Mouse (Mus musculus) thymus, adult 2 months (tissue): ENCODE data around the gene Pygb. TPM values are rescaled to one million over a fixed set of nuclear protein-coding genes. Genes with fewer than 3 reads are reported as not detected.

Experiments used
- DNase-seq: peaks from one replicate; pipeline ENCODE4 v3.0.0; 2021
- H3K27ac ChIP-seq: fragments of 200-500 bp; 2 replicates; pipeline ENCODE4 v1.5.1; 2012; ENCODE audit warnings: low read length, control low read depth; ENCODE audit not compliant: control insufficient read depth, insufficient read depth
- H3K27me3 ChIP-seq: fragments of 200-500 bp; 2 replicates; pipeline ENCODE4 v1.6.1; 2012; ENCODE audit warnings: mild to moderate bottlenecking, low read length, moderate library complexity, mixed read lengths; ENCODE audit not compliant: control insufficient read depth, insufficient read depth
- H3K36me3 ChIP-seq: fragments of 200-500 bp; 2 replicates; pipeline ENCODE4 v1.6.1; 2012; ENCODE audit warnings: mild to moderate bottlenecking, low read length, moderate library complexity; ENCODE audit not compliant: control insufficient read depth, insufficient read depth
- H3K4me1 ChIP-seq: fragments of 200-500 bp; replicated peaks from 2 replicates; pipeline ENCODE4 v1.6.1; 2012; ENCODE audit warnings: low read length; ENCODE audit not compliant: control insufficient read depth, insufficient read depth
- H3K4me3 ChIP-seq: fragments of 200-500 bp; 2 replicates; pipeline ENCODE4 v1.5.1; 2012; ENCODE audit warnings: mild to moderate bottlenecking, low read length, control low read depth, moderate library complexity; ENCODE audit not compliant: control insufficient read depth, insufficient read depth
- CTCF ChIP-seq: fragments of 200-500 bp; IDR thresholded peaks from 2 replicates; pipeline ENCODE4 v1.5.1; 2012; ENCODE audit warnings: mild to moderate bottlenecking, control low read depth, low read length, moderate library complexity, borderline replicate concordance; ENCODE audit not compliant: control insufficient read depth, poor library complexity, insufficient read depth; ENCODE audit errors: extremely low read depth
- POLR2A ChIP-seq: fragments of 200-500 bp; IDR thresholded peaks from 2 replicates; pipeline ENCODE4 v1.6.1; 2012; ENCODE audit warnings: mild to moderate bottlenecking, low read length, control low read depth, moderate library complexity; ENCODE audit not compliant: control insufficient read depth, poor library complexity, insufficient read depth; ENCODE audit errors: extremely low read depth
- WGBS: fragments of 180-500 bp; shearing (Covaris S2); methylation state at CpG from one replicate; pipeline ENCODE4 v1.1.7; 2018; 5-methylcytosine and 5-hydroxymethylcytosine counted together
- polyA plus RNA-seq: library from polyadenylated mRNA; depleted of rRNA; stranded (reverse); fragments of >200 nt; gene quantifications from 2 replicates; pipeline ENCODE4 v1.2.3, GENCODE M21; 2012

Pygb gene
- polyA plus RNA-seq, 1 experiment, result 68.8 TPM

DNA sequence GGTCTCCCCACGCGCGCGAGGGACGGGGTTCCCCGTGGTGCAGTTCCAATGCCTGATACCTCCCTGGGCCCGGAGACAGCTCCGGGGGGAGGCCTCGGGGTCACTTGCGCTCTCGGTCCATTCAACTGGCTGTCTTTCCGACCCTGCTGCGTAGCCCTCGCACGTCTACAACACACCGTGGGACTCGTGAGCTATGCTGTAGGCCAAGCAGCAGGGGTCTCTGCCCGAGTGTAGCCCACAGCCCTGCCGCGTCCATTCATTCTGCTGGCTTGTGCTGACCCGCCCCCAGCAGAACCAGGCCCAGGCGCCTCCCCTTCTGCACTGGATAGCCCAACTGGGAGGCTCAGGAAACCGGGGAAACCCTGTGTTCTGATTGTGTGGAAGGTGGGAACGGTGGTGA lies 37.3 kb upstream of the Pygb start:
- no peak for DNase-seq
- Histone ChIP-seq H3K36me3 (peaks cover 4% of the 10 kb centered on the region; the same call in 1 of the 2 replicates), H3K27me3 (no peaks in the 10 kb centered on the region), H3K4me1 (peaks cover 22% of the 10 kb centered on the region), H3K27ac (peak overlapping the region; percentile 14; the same call in 1 of the 2 replicates), H3K4me3 (peak overlapping the region; percentile 80)
- WGBS, result under 1% methylated on average over 24 of the region's 24 CpGs
- TF ChIP-seq POLR2A, result no peak
- 0 out of 2 replicates have a peak, but pooled peaks have one; percentile 0 for TF ChIP-seq CTCF

- H3K4me3 ChIP-seq, result peak overlapping the region; percentile 19
- peak; percentile 47 for DNase-seq
Observed at GRCm38 (mm10) chr2:150750129-150750979, 36.2 kb upstream of the Pygb start.

GRCm38 (mm10) chr2:150755016-150755415 lies 31.5 kb upstream of the Pygb start:
- Histone ChIP-seq H3K4me3 (no peak overlapping the region), H3K4me1 (peaks cover 13% of the 10 kb centered on the region), H3K27ac (no peak overlapping the region), H3K27me3 (no peaks in the 10 kb centered on the region), H3K36me3 (peaks cover 17% of the 10 kb centered on the region; the same call in 1 of the 2 replicates)
- DNase-seq, result no peak
- 95% methylated on average over 3 of the region's 3 CpGs for WGBS
- TF ChIP-seq CTCF (no peak), POLR2A (no peak)

More at GRCm38 (mm10) chr2:150750129-150750979, 36.2 kb upstream of the Pygb start:
- no peaks in the 10 kb centered on the region for H3K27me3 ChIP-seq
- no peak overlapping the region for H3K27ac ChIP-seq
- H3K36me3 ChIP-seq, result peaks cover 4% of the 10 kb centered on the region; the same call in 1 of the 2 replicates
- whole genome bisulfite sequencing, result 18% methylated on average over 13 of the region's 13 CpGs
- H3K4me1 ChIP-seq, result peaks cover 22% of the 10 kb centered on the region
- TF ChIP-seq CTCF (no peak), POLR2A (no peak)

- WGBS, result 92% methylated on average over 7 of the region's 7 CpGs
- Histone ChIP-seq H3K27me3 (no peaks in the 10 kb centered on the region), H3K4me1 (no peaks in the 10 kb centered on the region), H3K36me3 (peaks cover 24% of the 10 kb centered on the region), H3K27ac (no peak overlapping the region), H3K4me3 (no peak overlapping the region)
- DNase-seq, result no peak
- TF ChIP-seq CTCF, result no peak
- TF ChIP-seq POLR2A, result no peak
Observed at GRCm38 (mm10) chr2:150761476-150761875, 25.1 kb upstream of the Pygb start.

DNA sequence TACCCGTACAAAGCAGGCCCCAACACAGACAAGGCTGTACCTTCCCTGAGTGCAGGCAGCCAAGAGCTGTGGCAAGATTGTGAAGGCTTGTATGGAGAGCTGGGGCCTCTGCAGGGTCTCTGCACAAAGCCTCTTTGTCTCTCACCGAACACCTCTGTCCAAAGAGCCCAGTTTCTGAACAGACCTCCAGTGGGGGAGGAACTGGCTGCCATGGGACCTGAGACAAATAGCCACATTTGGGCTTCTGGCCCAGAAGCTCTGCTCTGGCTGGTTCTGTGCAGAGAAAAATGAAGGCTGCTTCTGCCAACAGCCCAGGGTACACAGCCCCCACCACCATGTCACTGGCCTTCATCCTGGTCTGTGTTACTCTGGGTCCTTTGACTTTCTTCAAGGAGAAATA lies 20.9 kb upstream of the Pygb start:
- Histone ChIP-seq H3K36me3 (peaks cover 11% of the 10 kb centered on the region), H3K4me3 (no peak overlapping the region), H3K27ac (no peak overlapping the region), H3K27me3 (no peaks in the 10 kb centered on the region), H3K4me1 (no peaks in the 10 kb centered on the region)
- 96% methylated on average over 2 of the region's 2 CpGs for WGBS
- DNase-seq, result no peak
- TF ChIP-seq POLR2A (no peak), CTCF (no peak)

GRCm38 (mm10) chr2:150766083-150766862 lies 20.3 kb upstream of the Pygb start:
- Histone ChIP-seq H3K4me1 (no peaks in the 10 kb centered on the region), H3K27ac (no peak overlapping the region), H3K36me3 (peaks cover 9% of the 10 kb centered on the region), H3K27me3 (no peaks in the 10 kb centered on the region), H3K4me3 (no peak overlapping the region)
- TF ChIP-seq CTCF (no peak), POLR2A (no peak)
- no peak for DNase-seq
- 89% methylated on average over 4 of the region's 4 CpGs for WGBS
